Mouse (Mus musculus): ENCODE data around the gene Hipk1.
A peak's percentile ranks its signal among the peaks of the same experiment; 100 is the strongest.

The Hipk1 gene

GRCm38 (mm10) chr3:103746711-103747110 is 44.7 kb downstream of the Hipk1 start:
- DNase-seq (ENCODE audit: low spot score in 2 of 2), result no peak

GRCm38 (mm10) chr3:103745001-103745770 is 46.2 kb downstream of the Hipk1 start:
- no peak for DNase-seq (ENCODE audit: low spot score in 2 of 2)

- DNase-seq (ENCODE audit: low spot score in 2 of 2), result no peak
Observed at GRCm38 (mm10) chr3:103743208-103743607, 48.2 kb downstream of the Hipk1 start.

GRCm38 (mm10) chr3:103740342-103740741 is 51.0 kb downstream of the Hipk1 start:
- no peak for DNase-seq (ENCODE audit: low spot score in 2 of 2)

- no peak for DNase-seq (ENCODE audit: low spot score in 2 of 2)
Observed at GRCm38 (mm10) chr3:103739329-103739728, 52.0 kb downstream of the Hipk1 start, which contains the start of gene Gm10964. Gene Gm10964 (plus strand): TSS chr3:103739366.

GRCm38 (mm10) chr3:103737778-103738571 is 53.4 kb downstream of the Hipk1 start, which contains the start of gene Olfml3:
Gene Olfml3 (minus strand): TSS chr3:103738001.
- peak; percentile 66 to 81 for DNase-seq (ENCODE audit: low spot score in 2 of 2)

- no peak for DNase-seq (ENCODE audit: low spot score in 2 of 2)
Observed at GRCm38 (mm10) chr3:103737061-103737754, 54.2 kb downstream of the Hipk1 start.

GRCm38 (mm10) chr3:103735776-103736600 is 55.4 kb downstream of the Hipk1 start:
- DNase-seq (ENCODE audit: low spot score in 2 of 2), result no peak

- DNase-seq (ENCODE audit: low spot score in 2 of 2), result no peak
Observed at GRCm38 (mm10) chr3:103734696-103735519, 56.5 kb downstream of the Hipk1 start.

- DNase-seq (ENCODE audit: low spot score in 2 of 2), result no peak
Observed at GRCm38 (mm10) chr3:103733799-103734695, 57.3 kb downstream of the Hipk1 start.

- DNase-seq (ENCODE audit: low spot score in 2 of 2), result no peak
Observed at GRCm38 (mm10) chr3:103733176-103733575, 58.2 kb downstream of the Hipk1 start.

GRCm38 (mm10) chr3:103732116-103732515 is 59.2 kb downstream of the Hipk1 start:
- no peak for DNase-seq (ENCODE audit: low spot score in 2 of 2)

GRCm38 (mm10) chr3:103729850-103730249 is 61.5 kb downstream of the Hipk1 start:
- no peak for DNase-seq (ENCODE audit: low spot score in 2 of 2)

- DNase-seq (ENCODE audit: low spot score in 2 of 2), result no peak
Observed at GRCm38 (mm10) chr3:103727813-103728326, 63.5 kb downstream of the Hipk1 start.

- DNase-seq (ENCODE audit: low spot score in 2 of 2), result no peak
Observed at GRCm38 (mm10) chr3:103726642-103727041, 64.7 kb downstream of the Hipk1 start.

GRCm38 (mm10) chr3:103724137-103724536 is 67.2 kb downstream of the Hipk1 start:
- no peak for DNase-seq (ENCODE audit: low spot score in 2 of 2)

GRCm38 (mm10) chr3:103718728-103719127 is 72.6 kb downstream of the Hipk1 start:
- no peak for DNase-seq (ENCODE audit: low spot score in 2 of 2)

GRCm38 (mm10) chr3:103716774-103717760 is 74.3 kb downstream of the Hipk1 start:
- DNase-seq (ENCODE audit: low spot score in 2 of 2), result no peak
